Mouse (Mus musculus): ENCODE measurements around the gene Slc39a5.
A peak's percentile ranks its signal among the peaks of the same experiment; 100 is the strongest.

Slc39a5 gene

DNA sequence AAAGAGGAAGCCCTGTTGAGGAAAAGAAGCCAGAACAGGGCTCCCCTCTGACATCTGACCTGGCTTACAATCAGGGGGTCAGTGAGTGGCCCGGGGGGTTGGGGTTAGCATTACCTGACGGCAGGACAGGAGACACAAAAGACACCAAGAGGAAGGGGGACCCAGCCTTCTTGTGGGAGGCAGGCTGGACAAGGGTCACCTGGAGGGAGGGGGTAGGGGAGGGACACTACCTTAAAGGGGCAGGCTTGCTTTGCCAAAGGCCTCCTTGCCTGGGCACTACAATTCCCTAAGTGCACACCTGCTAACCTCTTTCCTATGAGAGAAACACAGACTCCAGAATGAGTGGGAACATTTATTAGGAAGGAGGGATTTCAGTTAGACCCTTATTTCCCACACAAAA lies at the start of gene Slc39a5:
Slc39a5 (minus strand) TSS at position 174 of the 400 bp plus-strand sequence.
- no peak for DNase-seq (ENCODE audit: low spot score in 2 of 2)

DNA sequence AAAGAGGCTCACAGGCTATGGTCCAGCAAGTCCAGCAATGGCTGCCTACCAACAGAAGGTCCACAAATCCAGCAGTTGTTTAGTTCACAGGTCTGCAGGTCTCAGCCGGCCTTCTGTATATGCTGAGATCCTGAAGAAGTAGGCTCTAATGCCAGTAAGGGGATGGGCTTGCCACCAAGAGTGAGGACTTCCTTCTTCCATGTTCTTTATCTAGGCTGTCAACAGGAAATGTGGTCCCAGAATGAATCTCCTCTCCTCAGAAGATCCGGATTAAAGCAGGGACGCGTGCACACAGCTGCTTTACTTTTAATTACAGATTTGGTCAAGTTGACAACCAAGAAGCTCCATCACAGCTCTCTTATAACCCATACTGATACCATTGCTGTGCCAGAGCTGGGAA lies 44.4 kb upstream of the Slc39a5 start:
- DNase-seq (ENCODE audit: low spot score in 2 of 2), result no peak

GRCm38 (mm10) chr10:128444354-128444753 lies 43.3 kb upstream of the Slc39a5 start:
- DNase-seq (ENCODE audit: low spot score in 2 of 2), result no peak

DNA sequence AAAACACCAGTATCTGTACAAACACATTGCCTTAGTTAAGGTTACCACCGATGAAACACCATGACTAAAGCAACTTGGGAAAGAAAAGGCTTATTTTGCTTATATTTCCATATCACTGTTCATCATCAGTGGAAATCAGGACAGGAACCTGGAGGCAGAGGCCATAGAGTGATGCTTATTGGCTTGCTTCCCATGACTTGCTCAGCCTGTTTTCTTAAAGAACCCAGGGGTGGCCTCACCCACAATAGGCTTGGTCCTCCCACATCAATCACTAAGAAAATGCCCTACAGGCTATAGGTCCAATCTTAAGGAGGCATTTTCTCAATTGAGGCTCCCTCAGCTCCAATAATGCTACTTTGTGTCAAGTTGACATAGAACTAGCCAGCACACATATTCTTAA lies 41.7 kb upstream of the Slc39a5 start:
- no peak for DNase-seq (ENCODE audit: low spot score in 2 of 2)

GRCm38 (mm10) chr10:128441324-128442119 lies 40.5 kb upstream of the Slc39a5 start:
- no peak for DNase-seq (ENCODE audit: low spot score in 2 of 2)

- no peak for DNase-seq (ENCODE audit: low spot score in 2 of 2)
Measured at GRCm38 (mm10) chr10:128440407-128440806, 39.4 kb upstream of the Slc39a5 start.

GRCm38 (mm10) chr10:128438675-128439279 lies 37.7 kb upstream of the Slc39a5 start:
- no peak for DNase-seq (ENCODE audit: low spot score in 2 of 2)

DNA sequence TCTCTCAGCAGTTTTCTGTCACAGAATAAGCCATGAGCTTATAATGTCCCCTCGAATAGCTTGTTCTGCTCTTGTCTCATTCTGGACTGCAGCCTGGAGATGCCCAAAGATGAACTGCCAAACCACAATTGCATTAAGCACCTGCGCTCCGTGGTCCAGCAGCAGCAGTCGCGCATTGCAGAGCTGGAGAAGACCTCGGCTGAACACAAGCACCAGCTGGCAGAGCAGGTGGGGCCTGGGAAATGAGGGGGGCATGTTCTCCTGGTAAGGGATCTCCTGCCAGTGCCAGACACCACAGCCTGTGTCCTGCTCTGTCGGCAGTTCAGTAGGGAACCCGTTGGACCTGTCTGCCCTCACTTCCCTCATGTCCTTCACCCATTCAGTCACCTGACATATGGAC lies 35.3 kb upstream of the Slc39a5 start:
- no peak for DNase-seq (ENCODE audit: low spot score in 2 of 2)

GRCm38 (mm10) chr10:128435873-128436272 lies 34.8 kb upstream of the Slc39a5 start:
- DNase-seq (ENCODE audit: low spot score in 2 of 2), result no peak

- DNase-seq (ENCODE audit: low spot score in 2 of 2), result no peak
Measured at GRCm38 (mm10) chr10:128435186-128435823, 34.3 kb upstream of the Slc39a5 start.

DNA sequence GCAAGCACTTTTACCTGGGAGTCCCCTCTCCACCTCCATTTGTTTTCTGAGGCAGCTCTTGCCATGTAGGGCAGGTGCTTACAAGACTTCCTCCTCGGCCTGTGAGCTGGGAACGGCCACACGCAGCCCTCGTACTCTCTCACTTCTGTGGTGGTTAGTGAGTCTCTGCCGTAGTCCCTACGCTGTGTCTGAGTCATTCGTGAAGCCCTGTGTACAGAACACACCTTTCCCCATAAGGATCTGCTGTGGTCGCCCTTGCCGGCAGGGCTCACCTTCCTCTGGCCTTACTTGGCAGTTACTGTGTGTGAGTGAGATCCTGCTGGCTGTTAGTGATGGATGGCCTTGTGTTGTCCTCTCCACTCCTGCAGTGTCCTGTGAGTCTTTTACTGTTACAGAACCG lies 33.7 kb upstream of the Slc39a5 start:
- DNase-seq (ENCODE audit: low spot score in 2 of 2), result no peak

DNA sequence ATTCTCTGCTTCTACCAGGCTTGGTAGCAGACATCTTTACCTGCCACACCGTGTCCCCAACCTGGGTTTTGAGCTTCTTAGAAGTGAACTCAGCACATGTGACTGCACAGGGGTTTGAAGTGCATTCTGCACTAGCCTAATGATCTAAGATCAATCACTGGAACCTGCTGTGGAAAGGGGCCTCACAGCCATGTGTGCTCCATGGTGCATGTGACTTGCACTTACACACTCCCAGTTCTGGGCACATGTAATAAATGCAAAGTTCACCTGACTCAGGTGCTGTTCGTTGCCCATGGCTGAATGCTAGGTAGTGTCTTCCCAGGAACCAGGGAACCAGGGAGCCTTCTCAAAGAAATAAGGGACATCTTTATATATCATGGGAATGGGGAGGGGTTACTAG lies 32.4 kb upstream of the Slc39a5 start:
- DNase-seq (ENCODE audit: low spot score in 2 of 2), result no peak

GRCm38 (mm10) chr10:128429454-128429853 lies 28.4 kb upstream of the Slc39a5 start:
- no peak for DNase-seq (ENCODE audit: low spot score in 2 of 2)

GRCm38 (mm10) chr10:128429052-128429451 lies 28.0 kb upstream of the Slc39a5 start:
- DNase-seq (ENCODE audit: low spot score in 2 of 2), result no peak

GRCm38 (mm10) chr10:128425260-128425659 lies 24.2 kb upstream of the Slc39a5 start:
- no peak for DNase-seq (ENCODE audit: low spot score in 2 of 2)

DNA sequence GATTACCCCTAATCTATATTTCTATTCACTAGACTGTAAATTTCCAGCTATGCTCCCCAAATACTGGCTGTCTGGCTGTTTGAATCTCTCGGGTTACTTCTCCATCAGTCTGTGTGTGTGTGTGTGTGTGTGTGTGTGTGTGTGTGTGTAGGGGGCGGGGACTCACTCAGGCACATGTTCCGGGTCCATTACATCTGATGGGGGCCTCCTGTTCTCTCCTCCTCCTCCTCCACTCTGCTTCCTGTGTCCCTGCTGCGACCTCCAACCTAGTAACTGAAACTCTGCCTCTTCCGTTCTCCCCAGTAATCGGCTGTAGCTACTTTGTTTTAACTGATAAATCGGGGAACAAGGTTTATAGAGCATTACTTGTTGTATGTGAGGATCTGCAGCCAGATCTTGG lies 23.6 kb upstream of the Slc39a5 start:
- DNase-seq (ENCODE audit: low spot score in 2 of 2), result no peak

- DNase-seq (ENCODE audit: low spot score in 2 of 2), result no peak
Measured at GRCm38 (mm10) chr10:128422426-128422825, 21.4 kb upstream of the Slc39a5 start.

DNA sequence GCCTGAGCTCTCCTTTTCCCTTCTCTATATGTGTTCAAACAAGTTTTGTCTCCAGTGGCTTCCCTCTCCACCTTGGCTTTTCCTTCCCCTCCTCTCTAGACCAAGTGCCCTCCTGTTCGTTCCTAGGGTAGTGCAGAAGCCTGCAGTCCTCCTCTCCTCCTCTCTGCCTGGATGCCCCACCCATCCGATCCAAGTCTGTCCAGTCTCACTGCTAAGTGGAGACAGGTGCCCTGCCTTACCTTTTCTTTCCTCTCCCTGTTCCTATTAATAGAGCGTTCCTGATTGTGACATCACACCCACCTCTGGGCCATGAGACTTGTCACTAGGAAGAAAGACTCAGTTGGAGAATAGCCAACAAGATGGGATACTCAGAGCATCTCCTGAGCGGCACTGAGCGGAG lies 13.8 kb upstream of the Slc39a5 start:
- DNase-seq (ENCODE audit: low spot score in 2 of 2), result no peak

GRCm38 (mm10) chr10:128413076-128413475 lies 12.0 kb upstream of the Slc39a5 start:
- DNase-seq (ENCODE audit: low spot score in 2 of 2), result no peak

- no peak for DNase-seq (ENCODE audit: low spot score in 2 of 2)
Measured at GRCm38 (mm10) chr10:128412558-128412957, 11.5 kb upstream of the Slc39a5 start.

DNA sequence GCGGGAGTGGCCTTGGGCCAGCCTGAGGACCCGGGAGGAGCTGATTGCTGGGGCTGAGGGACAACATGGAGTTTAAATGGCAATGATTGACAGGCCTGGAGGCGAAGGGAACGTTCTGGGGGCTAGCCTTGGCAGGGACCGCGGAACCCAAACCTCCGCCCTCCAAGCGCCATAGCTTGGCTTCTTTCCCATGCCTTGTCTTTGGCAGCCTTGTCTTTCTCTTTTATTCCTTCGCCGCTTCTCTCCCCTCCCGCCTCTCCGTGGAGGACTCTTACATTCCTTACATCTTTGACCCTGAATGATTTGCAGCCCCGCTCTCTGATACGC lies 11.0 kb upstream of the Slc39a5 start:
- no peak for DNase-seq (ENCODE audit: low spot score in 2 of 2)

DNA sequence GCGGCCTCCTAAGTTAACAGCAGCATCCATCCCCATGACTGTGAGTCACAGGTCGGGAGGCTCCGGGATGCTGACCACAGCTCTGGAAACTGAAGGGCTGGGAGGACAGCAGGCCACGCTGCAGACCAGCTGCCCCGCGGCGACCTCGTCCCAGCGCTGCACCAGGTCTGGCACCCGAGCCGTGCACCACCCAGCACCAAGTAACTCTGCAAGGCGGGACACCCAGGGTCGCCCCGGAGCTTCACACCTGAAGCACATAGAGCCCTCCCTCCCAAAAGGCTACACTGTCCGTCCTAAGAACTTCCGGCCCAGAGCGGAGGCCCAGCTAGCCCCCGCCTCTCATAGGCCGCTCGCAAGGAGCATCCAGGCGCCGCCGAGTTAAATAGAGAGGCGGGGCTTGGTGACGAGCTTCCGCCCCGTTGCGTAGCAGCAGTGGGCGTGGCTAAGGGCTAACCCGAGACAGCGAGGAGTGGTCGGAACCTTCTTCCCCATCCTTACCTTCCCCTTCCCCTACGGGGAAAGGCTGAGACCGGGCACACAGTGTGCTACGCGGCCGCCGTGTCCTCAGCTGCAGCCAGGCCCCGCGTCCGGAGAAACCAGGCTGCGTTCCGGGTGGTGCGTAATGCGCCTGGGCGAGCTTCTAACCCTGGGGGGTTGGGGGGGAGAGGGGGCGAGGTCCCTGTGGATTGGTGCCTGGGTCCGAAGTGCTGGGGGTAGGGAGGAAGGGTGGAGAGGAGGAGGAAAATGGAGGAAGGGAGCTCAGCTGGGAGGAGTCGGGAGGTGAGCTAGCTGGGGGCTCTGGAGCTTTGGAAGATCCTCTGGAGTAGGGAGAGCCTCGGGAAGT lies 10.4 kb upstream of the Slc39a5 start, which contains the start of the genes Nabp2 and Rnf41:
Nabp2 (minus strand) TSS at position 282 of the 844 bp plus-strand sequence.
Rnf41 (plus strand) TSS at position 447 of the 844 bp plus-strand sequence.
- peak; percentile 92 to 96 for DNase-seq (ENCODE audit: low spot score in 2 of 2)
